Mouse (Mus musculus): ENCODE data around the gene Thoc6.

Thoc6 gene

GRCm38 (mm10) chr17:23630195-23631020 is 43.3 kb downstream of the Thoc6 start:
- peak; percentile 87 to 90 for DNase-seq (ENCODE audit: low spot score in 2 of 2)

- DNase-seq (ENCODE audit: low spot score in 2 of 2): no peak
These were observed 45.9 kb downstream of the Thoc6 start for GRCm38 (mm10) chr17:23627813-23628212.

DNA sequence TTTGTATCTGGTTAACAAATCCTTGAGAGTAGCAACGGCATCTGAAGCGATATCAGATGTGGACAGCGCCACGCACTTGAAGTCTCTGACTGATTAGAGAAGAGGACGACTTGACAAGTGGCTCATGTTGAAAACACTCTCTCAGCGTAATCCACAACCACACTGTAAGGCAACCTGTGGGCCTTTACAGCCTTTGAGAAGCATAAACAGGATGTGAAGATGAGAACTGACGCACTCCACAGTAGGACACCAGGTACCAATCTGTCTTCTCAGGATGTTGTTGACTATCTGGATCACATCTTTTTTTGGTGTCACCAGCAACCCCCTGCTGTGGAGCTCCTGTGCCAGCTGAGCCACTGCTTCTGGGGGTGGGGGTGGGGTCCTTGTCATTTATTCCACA is 53.3 kb downstream of the Thoc6 start:
- no peak for DNase-seq (ENCODE audit: low spot score in 2 of 2)

All from right cerebral cortex, adult 2 months (tissue).